Mouse (Mus musculus) liver, embryonic 11.5 days (tissue): ENCODE data around the gene Ubap2. TPM values are rescaled to one million over a fixed set of nuclear protein-coding genes. Genes with fewer than 3 reads are reported as not detected.

ENCODE experiments used
- ATAC-seq: fragments of 200-750 bp; cut with Nextera tagmentation; replicated peaks from 2 replicates; pipeline ENCODE4 v1.8.0; 2017; ENCODE audit warnings: moderate number of reproducible peaks, mild to moderate bottlenecking, moderate TSS enrichment, moderate library complexity; ENCODE audit not compliant: low FRiP score
- DNase-seq: peaks from one replicate; pipeline ENCODE4 v3.0.0-alpha.2; 2017; ENCODE audit warnings: low spot score
- H3K27ac ChIP-seq: fragments of 300-500 bp; sonication (generic); 2 replicates; pipeline ENCODE4 v1.5.1; 2014; ENCODE audit warnings: mild to moderate bottlenecking, low read depth, low read length, control low read depth
- H3K27me3 ChIP-seq: fragments of 300-500 bp; sonication (generic); replicated peaks from 2 replicates; pipeline ENCODE4 v1.6.1; 2014; ENCODE audit warnings: low read length, mixed read lengths; ENCODE audit not compliant: control insufficient read depth, insufficient read depth
- H3K36me3 ChIP-seq: fragments of 300-500 bp; sonication (generic); 2 replicates; pipeline ENCODE4 v1.6.1; 2014; ENCODE audit warnings: mild to moderate bottlenecking, low read length, moderate library complexity, mixed read lengths; ENCODE audit not compliant: control insufficient read depth, insufficient read depth
- H3K4me1 ChIP-seq: fragments of 300-500 bp; sonication (generic); replicated peaks from 2 replicates; pipeline ENCODE4 v1.6.1; 2014; ENCODE audit warnings: low read length, mixed read lengths; ENCODE audit not compliant: control insufficient read depth, insufficient read depth
- H3K4me2 ChIP-seq: fragments of 300-500 bp; sonication (generic); 2 replicates; pipeline ENCODE4 v1.6.1; 2014; ENCODE audit warnings: mild to moderate bottlenecking, control low read depth, moderate library complexity
- H3K4me3 ChIP-seq: fragments of 300-500 bp; sonication (generic); 2 replicates; pipeline ENCODE4 v1.5.1; 2014; ENCODE audit warnings: low read depth, low read length, control low read depth
- H3K9ac ChIP-seq: fragments of 300-500 bp; sonication (generic); 2 replicates; pipeline ENCODE4 v1.6.1; 2014; ENCODE audit warnings: low read depth, low read length, control low read depth
- H3K9me3 ChIP-seq: fragments of 300-500 bp; sonication (generic); 2 replicates; pipeline ENCODE4 v1.6.1; 2016; ENCODE audit warnings: low read length, inconsistent platforms, mixed read lengths; ENCODE audit not compliant: control insufficient read depth
- WGBS: fragments of 180-500 bp; shearing (Covaris S2); extraction: QIAGEN DNeasy Blood & Tissue Kit; methylation state at CpG from one replicate; pipeline ENCODE4 v1.1.7; 2014; 5-methylcytosine and 5-hydroxymethylcytosine counted together
- polyA plus RNA-seq: library from polyadenylated mRNA; unstranded; fragments of >200 nt; fragmentation: Nextera tagmentation; extraction: Ambion mirVana; gene quantifications from 2 replicates; pipeline ENCODE4 v1.2.1, GENCODE M21; 2014

Gene Ubap2
- polyA plus RNA-seq, 1 experiment from 2014 or later: 85.6 TPM

DNA sequence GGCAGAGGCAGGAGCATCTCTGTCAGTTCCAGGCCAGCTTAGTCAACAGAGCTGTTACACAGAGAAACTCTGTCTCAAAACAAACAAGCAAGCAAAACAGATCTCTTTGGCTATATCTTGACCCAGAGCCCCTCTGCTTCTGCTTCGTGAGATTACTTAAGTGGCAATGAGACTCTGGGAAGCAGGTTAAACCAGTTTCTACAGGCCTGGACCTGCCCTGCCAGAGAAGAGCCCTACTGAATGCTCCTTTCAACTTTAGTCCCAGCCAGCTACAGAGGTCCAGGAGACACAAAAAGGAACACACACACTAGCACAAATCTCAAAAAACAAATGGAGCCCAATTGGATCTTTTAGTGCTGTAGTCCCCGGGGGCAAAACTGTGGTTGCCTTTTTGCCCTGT lies 9.1 kb upstream of the Ubap2 start:
- Histone ChIP-seq H3K4me2 (no peak overlapping the region), H3K9ac (no peak overlapping the region), H3K4me1 (no peaks in the 10 kb centered on the region), H3K27ac (no peak overlapping the region), H3K27me3 (no peaks in the 10 kb centered on the region), H3K4me3 (no peak overlapping the region), H3K9me3 (no peaks in the 10 kb centered on the region), H3K36me3 (no peaks in the 10 kb centered on the region)
- 77% methylated on average over 2 of the region's 2 CpGs for WGBS
- ATAC-seq (no peak), DNase-seq (no peak)

DNA sequence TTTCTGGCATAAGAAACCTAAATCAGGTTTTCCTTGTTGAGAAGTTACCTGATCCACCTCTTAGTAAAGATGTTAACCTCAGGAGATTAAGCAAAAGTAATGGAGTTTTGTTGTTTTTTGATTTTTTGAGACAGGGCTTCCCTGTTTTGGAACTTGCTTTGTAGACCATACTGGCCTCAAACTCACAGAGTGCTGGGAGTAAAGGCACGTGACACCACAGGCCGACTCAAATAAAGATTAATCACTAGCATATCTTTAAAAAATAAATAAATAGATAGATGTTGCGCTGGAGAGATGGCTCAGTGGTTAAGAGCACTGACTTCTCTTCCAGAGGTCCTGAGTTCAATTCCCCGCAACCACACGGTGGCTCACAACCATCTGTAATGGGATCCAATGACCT lies 983 bp upstream of the Ubap2 start:
- H3K9me3 ChIP-seq: no peaks in the 10 kb centered on the region
- H3K4me2 ChIP-seq: peak overlapping the region; percentile 78
- peaks cover 3% of the 10 kb centered on the region for H3K36me3 ChIP-seq
- no peaks in the 10 kb centered on the region for H3K27me3 ChIP-seq
- peaks cover 25% of the 10 kb centered on the region for H3K4me1 ChIP-seq
- WGBS: 66% methylated on average over 5 of the region's 5 CpGs
- no peak for ATAC-seq
- peak overlapping the region; percentile 86 for H3K27ac ChIP-seq
- peak overlapping the region; percentile 85 for H3K9ac ChIP-seq
- peak overlapping the region; percentile 80 for H3K4me3 ChIP-seq
- DNase-seq: no peak

DNA sequence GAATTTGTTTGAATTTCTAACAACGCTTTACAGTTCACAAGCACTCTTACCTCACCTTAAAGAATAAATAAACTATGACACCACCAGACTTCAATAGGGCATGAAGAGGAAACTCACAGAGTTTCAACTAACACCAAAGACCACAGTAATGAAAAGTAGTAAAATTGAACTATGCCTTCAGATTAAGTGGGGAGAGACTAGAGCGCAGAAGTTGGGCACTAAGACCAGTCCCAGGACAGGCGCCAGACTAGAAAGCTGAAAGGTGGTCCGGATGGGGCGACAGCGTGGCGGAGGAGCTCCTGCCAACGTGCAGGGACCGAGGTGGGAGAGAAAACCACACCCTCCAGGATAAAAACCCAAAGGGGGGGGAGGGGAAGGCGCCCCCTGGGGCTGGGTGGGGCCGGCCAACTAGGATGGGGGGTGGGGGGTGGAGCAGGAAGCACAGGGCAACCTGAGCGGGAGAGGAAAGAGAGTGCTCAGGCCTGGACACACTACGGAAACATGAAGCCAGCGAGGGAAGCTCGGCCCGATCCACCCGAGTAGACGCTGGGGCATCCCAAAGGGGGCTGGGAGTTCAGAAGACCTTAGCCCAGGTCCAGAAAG lies 466 bp downstream of the Ubap2 start:
- H3K4me2 ChIP-seq: peak overlapping the region; percentile 78
- H3K4me1 ChIP-seq: peaks cover 25% of the 10 kb centered on the region
- no peaks in the 10 kb centered on the region for H3K27me3 ChIP-seq
- DNase-seq (no peak), ATAC-seq (peak; percentile 70)
- H3K27ac ChIP-seq: peak overlapping the region; percentile 86
- peak overlapping the region; percentile 80 for H3K4me3 ChIP-seq
- H3K9ac ChIP-seq: peak overlapping the region; percentile 85
- H3K9me3 ChIP-seq: no peaks in the 10 kb centered on the region
- WGBS: under 1% methylated on average over 17 of the region's 18 CpGs
- peaks cover 12% of the 10 kb centered on the region for H3K36me3 ChIP-seq

DNA sequence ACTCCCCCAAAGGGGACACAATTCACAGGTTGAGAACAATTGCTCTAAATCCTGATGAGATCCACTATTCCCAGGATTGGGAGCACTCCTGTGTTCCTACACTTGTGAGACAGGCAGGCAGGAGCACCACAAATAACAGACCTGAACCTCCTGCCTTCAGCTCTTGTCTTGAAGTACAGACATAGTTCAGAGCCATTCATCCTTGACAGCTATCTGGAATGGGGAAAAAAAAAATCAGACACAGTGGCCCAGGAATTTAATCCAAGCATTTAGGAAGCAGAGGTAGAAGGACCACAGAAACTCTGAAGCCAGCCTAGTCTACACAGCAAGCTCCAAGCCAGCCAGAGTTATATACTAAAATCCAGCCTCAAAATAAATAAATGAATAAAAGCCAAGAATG lies 6.8 kb downstream of the Ubap2 start:
- H3K27me3 ChIP-seq: no peaks in the 10 kb centered on the region
- H3K4me2 ChIP-seq: no peak overlapping the region
- peaks cover 12% of the 10 kb centered on the region for H3K4me1 ChIP-seq
- no peak overlapping the region for H3K4me3 ChIP-seq
- no peak for DNase-seq
- ATAC-seq: no peak
- H3K27ac ChIP-seq: no peak overlapping the region
- no peak overlapping the region for H3K9ac ChIP-seq
- peaks cover 23% of the 10 kb centered on the region for H3K36me3 ChIP-seq
- no peaks in the 10 kb centered on the region for H3K9me3 ChIP-seq

DNA sequence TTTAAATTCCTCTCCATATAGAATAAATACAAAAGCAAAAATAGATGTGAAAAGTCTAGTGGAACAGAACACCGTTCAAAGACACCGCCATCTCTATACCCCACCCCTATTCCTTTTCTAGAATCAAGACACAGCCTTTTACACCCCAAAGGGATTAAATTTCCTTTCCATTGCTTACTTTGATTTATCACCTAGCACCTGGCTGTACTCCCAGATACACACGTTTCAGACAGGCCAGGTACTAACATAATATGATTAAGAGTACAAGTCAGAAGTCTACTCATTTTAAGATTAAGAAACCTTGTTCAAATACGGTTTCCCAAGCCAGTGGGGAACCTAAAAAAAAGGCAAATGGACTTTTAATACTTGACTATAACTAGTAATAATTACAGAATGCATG lies 8.6 kb downstream of the Ubap2 start:
- Histone ChIP-seq H3K36me3 (peaks cover 29% of the 10 kb centered on the region), H3K9ac (no peak overlapping the region), H3K27me3 (no peaks in the 10 kb centered on the region), H3K4me3 (no peak overlapping the region), H3K27ac (no peak overlapping the region), H3K4me2 (no peak overlapping the region), H3K4me1 (no peaks in the 10 kb centered on the region), H3K9me3 (no peaks in the 10 kb centered on the region)
- WGBS: 87% methylated on average over 4 of the region's 4 CpGs
- no peak for ATAC-seq
- DNase-seq: no peak

DNA sequence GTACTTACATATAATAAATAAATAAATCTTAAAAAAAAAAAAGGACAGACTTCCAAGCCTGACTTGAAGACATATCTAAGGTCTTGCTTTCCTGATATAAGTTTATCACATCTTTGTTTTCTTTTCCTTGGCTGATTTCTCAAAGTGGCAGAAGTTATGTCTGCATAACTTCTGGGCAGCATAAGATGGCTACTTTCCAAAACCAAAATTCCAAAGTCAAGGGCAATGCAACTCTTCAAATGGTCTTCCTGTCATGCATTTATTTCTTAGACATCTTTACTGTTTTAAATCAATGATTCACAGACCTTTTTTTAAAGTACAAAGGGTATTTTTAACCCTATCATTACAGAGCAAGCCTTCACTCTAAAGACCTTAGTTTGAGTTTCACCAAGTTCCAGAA lies 14.3 kb downstream of the Ubap2 start:
- Histone ChIP-seq H3K4me1 (no peaks in the 10 kb centered on the region), H3K36me3 (peaks cover 8% of the 10 kb centered on the region; the same call in 1 of the 2 replicates), H3K27ac (no peak overlapping the region), H3K4me2 (no peak overlapping the region), H3K27me3 (no peaks in the 10 kb centered on the region), H3K4me3 (no peak overlapping the region), H3K9me3 (no peaks in the 10 kb centered on the region), H3K9ac (no peak overlapping the region)
- ATAC-seq (no peak), DNase-seq (no peak)

DNA sequence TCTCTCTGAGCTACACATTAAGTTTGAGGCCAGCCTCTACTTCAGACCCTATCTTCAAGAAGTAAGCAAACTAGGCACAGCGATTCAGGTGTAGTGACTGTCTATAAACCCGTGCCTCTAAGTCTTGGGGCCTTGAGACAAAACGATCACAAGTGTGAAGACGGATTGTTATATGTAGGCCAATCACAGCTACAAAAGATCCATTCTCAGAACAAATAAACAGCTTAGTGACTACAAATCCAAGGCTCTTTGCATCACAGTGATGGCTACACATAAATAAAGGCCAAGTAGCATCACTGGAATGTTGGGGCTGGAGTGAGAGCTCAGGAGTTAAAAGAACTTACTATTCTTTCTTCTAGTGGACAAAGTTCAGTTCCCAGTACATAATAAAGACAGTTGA lies 15.9 kb downstream of the Ubap2 start:
- DNase-seq (no peak), ATAC-seq (no peak)
- 87% methylated on average over 4 of the region's 4 CpGs for WGBS
- Histone ChIP-seq H3K27ac (no peak overlapping the region), H3K4me2 (no peak overlapping the region), H3K4me1 (no peaks in the 10 kb centered on the region), H3K27me3 (no peaks in the 10 kb centered on the region), H3K9me3 (no peaks in the 10 kb centered on the region), H3K9ac (no peak overlapping the region), H3K4me3 (no peak overlapping the region), H3K36me3 (peaks cover 5% of the 10 kb centered on the region; the same call in 1 of the 2 replicates)

DNA sequence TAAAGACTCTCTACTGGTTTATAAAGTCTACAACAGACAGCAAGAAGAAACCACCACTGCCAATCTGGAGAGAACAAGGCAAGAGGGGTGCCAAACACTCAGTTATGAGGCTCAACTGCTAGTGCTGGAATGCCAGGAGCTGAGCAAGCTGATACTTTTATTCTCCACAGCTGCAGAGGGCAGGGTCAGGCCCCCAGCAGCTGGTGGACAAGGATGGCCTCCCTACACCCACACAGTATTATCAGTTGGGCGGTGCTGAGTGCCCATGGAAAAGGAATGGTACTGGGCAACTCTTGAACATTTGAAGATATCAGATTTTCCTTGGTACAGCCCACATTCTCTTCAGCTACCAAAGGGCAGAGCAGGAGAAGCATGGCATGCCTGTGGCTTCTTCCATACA lies 17.2 kb downstream of the Ubap2 start:
- Histone ChIP-seq H3K9ac (no peak overlapping the region), H3K36me3 (peaks cover 4% of the 10 kb centered on the region; the same call in 1 of the 2 replicates), H3K9me3 (no peaks in the 10 kb centered on the region), H3K4me2 (no peak overlapping the region), H3K27me3 (no peaks in the 10 kb centered on the region), H3K4me3 (no peak overlapping the region), H3K4me1 (no peaks in the 10 kb centered on the region), H3K27ac (no peak overlapping the region)
- 71% methylated on average over 1 of the region's 1 CpGs for WGBS
- ATAC-seq: no peak
- DNase-seq: no peak

DNA sequence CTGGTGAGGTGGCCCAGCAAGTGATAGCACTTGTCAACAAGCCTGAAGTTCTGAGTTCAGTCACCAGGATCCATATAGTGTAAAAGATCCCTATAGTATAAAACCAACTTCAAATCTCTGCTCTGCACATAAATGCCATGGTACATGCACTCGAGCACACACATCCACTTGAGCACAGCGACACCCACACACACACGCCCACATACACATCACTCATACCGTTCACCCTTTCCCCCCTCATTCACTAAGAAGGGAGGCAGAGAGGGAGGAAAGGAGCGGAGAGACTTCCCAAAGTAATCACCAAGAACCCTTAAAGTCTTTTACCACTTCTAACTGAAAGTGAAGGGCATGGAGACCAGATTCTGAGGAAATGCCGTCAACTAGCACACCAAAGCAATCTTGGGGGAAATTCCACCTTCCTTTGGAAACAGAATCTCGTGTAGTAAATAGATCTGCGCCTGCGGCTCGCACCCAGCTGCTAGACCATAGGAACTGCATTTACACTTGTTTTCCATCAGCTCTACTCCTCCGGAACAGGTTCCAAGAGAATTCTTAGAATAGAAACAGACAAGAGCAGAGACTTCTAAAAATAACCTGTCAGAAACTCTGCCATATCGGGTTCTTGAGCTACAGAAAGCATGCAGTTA lies 19.3 kb downstream of the Ubap2 start:
- H3K9ac ChIP-seq: no peak overlapping the region
- H3K27ac ChIP-seq: no peak overlapping the region
- 86% methylated on average over 12 of the region's 12 CpGs for WGBS
- no peaks in the 10 kb centered on the region for H3K27me3 ChIP-seq
- no peaks in the 10 kb centered on the region for H3K9me3 ChIP-seq
- no peak overlapping the region for H3K4me2 ChIP-seq
- H3K4me3 ChIP-seq: no peak overlapping the region
- ATAC-seq (no peak), DNase-seq (no peak)
- H3K4me1 ChIP-seq: no peaks in the 10 kb centered on the region
- H3K36me3 ChIP-seq: peaks cover 9% of the 10 kb centered on the region
